Mouse (Mus musculus) layer of hippocampus, adult 11-12 months (tissue): ENCODE results near the gene Angpt4.

ENCODE experiments used
- DNase-seq: peaks from one replicate; pipeline ENCODE4 v3.0.0; 2022; ENCODE audit warnings: low spot score

Angpt4 gene

GRCm38 (mm10) chr2:151962474-151962873 is 51.5 kb downstream of the Angpt4 start:
- peak; percentile 86 for DNase-seq

GRCm38 (mm10) chr2:151963319-151963718 is 52.3 kb downstream of the Angpt4 start:
- DNase-seq: no peak

GRCm38 (mm10) chr2:151964052-151964451 is 53.0 kb downstream of the Angpt4 start:
- DNase-seq: no peak

GRCm38 (mm10) chr2:151967176-151967750 is 56.3 kb downstream of the Angpt4 start:
- no peak for DNase-seq

- no peak for DNase-seq
Observed at GRCm38 (mm10) chr2:151967792-151968191, 56.8 kb downstream of the Angpt4 start.

- DNase-seq: no peak
Observed at GRCm38 (mm10) chr2:151968451-151968850, 57.4 kb downstream of the Angpt4 start.

- no peak for DNase-seq
Observed at GRCm38 (mm10) chr2:151968986-151969385, 58.0 kb downstream of the Angpt4 start.

GRCm38 (mm10) chr2:151969396-151969795 is 58.4 kb downstream of the Angpt4 start:
- no peak for DNase-seq

- peak; percentile 65 for DNase-seq
Observed at GRCm38 (mm10) chr2:151970191-151971172, 59.5 kb downstream of the Angpt4 start.

- no peak for DNase-seq
Observed at GRCm38 (mm10) chr2:151971748-151972147, 60.7 kb downstream of the Angpt4 start.

GRCm38 (mm10) chr2:151972880-151973594 is 62.0 kb downstream of the Angpt4 start:
- no peak for DNase-seq

GRCm38 (mm10) chr2:151973595-151974562 is 62.9 kb downstream of the Angpt4 start:
- no peak for DNase-seq

GRCm38 (mm10) chr2:151975295-151975694 is 64.3 kb downstream of the Angpt4 start:
- DNase-seq: no peak

GRCm38 (mm10) chr2:151976067-151976466 is 65.1 kb downstream of the Angpt4 start:
- DNase-seq: no peak

GRCm38 (mm10) chr2:151977689-151978440 is 66.9 kb downstream of the Angpt4 start:
- no peak for DNase-seq

GRCm38 (mm10) chr2:151978494-151978893 is 67.5 kb downstream of the Angpt4 start:
- DNase-seq: no peak

- peak; percentile 92 for DNase-seq
Observed at GRCm38 (mm10) chr2:151979470-151980354, 68.7 kb downstream of the Angpt4 start, which contains the start of gene Fam110a. Gene Fam110a, minus strand, starts transcription at chr2:151980219.

GRCm38 (mm10) chr2:151980355-151980693 is 69.3 kb downstream of the Angpt4 start:
- DNase-seq: no peak

- DNase-seq: no peak
Observed at GRCm38 (mm10) chr2:151981268-151981667, 70.3 kb downstream of the Angpt4 start.

GRCm38 (mm10) chr2:151982476-151982875 is 71.5 kb downstream of the Angpt4 start:
- no peak for DNase-seq
